Mouse (Mus musculus) right cerebral cortex, postnatal 10 days (tissue): ENCODE data around the gene Gpr15.
A peak's percentile ranks its signal among the peaks of the same experiment; 100 is the strongest.

ENCODE experiments used
- DNase-seq, 2 experiments: peaks; one replicate each; pipeline ENCODE4 v3.0.0; 2021; ENCODE audit warnings: low spot score in 2 of 2

The Gpr15 gene

DNA sequence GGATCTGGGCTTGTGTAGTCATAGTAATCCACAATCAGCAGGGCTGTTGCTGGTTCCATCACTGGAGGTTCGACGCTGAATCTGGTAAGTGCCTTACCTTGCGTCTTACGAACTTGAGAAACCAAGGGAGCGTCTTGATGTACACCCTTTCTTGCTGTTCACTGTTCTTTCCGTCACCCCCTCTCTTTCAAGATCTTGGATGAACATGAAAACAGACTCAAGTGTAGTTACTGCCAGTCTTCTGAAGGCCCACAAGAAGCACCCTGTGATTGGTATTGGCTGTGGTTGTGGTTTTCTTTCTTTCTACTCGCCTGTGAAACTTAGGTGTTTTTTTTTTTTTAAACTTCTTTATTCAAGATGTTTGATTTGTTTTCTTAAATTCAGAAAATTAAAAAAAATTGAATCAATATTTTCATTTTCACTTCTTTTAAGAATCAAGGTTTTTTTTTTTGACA, at the start of gene Gpr15:
Gpr15 (minus strand) TSS at position 405 of the 455 bp plus-strand sequence.
- DNase-seq, result no peak

DNA sequence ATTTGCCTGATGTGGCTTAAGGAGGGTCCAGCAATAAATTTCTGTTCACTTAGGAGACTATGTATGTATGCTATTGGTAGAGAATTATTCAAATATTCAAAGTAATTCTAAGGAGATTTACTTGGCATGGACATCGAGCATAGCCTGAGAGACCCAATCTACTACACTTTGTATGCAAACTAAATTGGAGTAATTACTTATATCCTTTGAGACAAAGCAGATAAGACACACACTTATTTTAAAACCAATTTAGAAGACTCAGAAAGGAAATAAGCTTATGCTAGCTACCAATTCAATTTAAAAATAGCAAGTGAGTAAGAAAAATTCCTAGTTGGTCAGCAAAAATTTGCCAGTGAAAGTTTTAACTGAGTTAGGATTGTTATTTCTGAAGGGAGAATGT, 44.2 kb upstream of the Gpr15 start, which contains the start of gene Olfr172:
Olfr172 (minus strand) TSS at position 101 of the 400 bp plus-strand sequence.
- no peak for DNase-seq

DNA sequence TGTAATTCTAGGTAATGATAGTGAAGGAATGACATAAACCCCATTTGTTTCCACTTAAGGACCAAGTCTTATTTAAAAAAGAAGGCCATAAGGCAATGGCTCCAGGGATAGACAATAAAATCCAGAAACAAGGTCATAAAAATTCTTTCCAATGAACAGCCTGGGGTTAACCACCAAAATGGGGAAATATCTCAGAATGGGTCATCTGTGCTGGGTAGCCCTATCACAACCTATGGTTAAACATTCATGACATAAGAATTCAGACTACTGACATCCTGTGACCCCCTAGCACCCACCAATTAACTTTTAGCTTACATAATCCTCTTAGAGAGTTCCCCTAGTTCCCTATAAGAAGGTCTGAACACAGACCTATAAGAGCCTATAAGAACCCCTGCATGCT, 37.3 kb upstream of the Gpr15 start:
- DNase-seq, result no peak

DNA sequence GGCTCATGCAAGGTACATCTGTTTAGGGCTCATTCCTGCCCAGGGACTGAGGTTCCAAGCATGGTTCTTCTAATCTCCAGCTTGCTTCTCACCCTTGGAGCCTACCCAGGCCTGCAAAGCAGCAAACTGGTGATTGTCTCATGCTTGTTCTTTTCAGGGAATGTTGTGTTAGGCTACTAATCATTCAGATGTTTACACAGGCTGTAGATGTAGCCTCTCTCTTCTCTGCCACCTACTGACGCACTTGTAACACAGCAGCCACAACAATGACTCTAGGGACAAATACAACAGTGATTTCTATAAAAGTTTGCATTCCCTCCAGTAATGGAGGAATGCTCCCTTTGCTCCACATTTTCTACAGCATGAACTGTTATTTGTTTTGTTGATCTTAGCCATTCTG, 32.4 kb upstream of the Gpr15 start:
- DNase-seq, result no peak

DNA sequence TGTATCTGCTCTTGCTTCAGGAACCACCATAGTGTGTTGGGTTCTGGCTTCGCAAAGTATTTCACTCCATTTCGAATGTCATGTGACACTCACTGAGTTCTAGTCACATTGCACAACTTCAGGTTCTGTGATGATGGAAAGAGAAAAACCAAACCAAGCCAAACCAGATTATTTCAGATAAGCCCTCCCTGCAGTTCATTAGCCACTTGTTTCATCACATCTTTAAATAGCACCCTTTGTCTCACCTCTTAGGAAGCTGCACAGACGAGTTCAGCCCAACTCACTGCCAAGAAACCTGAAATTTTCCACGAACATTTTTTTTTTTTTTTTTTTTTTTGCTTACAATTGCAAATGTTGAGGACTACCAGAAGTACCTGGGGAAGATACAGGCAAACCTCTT, 27.8 kb upstream of the Gpr15 start:
- DNase-seq, result no peak

DNA sequence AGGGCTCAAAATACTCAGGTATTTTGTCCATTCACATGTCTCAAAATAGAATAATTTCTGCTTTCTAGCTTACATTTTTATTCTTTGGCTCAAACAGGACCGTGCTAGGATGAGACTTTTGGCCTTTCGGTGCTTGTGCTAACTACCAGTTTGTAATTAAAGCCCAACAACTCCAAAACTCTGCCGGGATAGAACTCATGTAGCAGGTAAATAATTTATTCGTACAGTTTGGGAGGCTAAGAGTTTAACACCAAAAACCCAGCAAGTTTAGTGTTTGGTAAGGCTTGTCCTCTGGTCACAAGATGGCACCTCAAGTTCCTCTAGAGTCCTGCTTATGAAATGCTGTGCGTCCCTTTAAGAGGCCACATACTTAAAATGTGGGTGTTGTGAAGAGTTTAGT, 21.9 kb upstream of the Gpr15 start:
- DNase-seq, result no peak

DNA sequence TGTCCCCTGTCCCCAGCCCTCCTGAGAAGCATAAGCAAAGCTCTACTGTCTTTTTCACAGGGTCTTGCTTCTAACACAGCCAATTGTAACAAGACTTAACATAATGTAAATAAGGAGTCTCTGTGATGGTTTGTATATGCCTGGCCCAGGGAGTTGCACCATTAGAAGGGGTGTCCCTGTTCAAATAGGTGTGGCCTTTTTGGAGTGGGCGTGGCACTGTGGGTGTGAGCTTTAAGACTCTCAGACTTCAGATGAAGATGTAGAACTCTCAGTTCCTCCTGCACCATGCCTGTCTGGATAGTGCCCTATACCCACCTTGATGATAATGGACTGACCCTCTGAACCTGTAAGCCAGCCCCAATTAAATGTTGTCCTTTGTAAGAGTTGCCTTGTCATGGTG, 19.9 kb upstream of the Gpr15 start:
- DNase-seq, result no peak

DNA sequence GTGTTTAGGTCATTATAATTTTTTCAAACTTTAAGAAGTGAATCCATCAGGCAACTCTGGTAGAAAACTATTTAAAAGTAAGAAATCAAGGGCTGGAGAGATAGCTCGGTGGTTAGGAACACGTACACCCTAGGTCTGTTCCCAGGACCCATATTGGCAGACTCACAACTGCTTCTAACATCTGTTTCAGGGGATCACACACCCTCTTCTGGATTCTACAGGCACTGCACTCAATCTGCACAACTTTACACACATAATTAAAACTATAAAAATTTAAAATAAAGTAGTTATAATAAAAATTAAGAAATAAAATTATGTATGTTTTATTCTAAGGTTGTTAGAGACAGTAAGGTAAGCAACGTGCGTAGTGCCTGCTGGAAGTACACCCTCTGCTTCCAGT, 19.3 kb upstream of the Gpr15 start:
- no peak for DNase-seq

DNA sequence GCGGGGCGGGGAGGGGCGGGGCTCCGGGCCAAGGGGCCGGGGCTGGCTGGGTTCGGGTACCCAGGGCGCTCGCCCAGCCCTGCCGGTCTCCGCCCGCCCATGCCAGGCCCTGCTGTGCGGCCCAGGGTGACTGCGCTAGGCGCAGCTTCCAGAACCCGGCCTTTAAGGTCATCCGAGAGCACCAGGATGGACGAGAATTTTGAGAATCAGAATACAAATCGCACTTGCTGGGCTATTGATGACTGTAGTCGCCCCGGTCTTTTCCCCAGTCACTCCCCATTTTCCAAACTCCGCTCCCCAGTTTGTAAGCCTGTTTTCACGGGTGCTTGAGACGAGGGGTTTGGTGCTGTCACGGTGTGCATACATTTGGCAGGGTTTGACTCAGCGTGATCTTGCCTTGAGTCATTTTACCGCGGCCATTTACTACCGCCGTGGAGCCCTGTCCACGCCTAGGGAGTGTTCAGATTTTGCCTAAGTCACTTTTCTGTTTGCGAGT, 9.4 kb upstream of the Gpr15 start:
- DNase-seq, result peak; percentile 42 to 46

DNA sequence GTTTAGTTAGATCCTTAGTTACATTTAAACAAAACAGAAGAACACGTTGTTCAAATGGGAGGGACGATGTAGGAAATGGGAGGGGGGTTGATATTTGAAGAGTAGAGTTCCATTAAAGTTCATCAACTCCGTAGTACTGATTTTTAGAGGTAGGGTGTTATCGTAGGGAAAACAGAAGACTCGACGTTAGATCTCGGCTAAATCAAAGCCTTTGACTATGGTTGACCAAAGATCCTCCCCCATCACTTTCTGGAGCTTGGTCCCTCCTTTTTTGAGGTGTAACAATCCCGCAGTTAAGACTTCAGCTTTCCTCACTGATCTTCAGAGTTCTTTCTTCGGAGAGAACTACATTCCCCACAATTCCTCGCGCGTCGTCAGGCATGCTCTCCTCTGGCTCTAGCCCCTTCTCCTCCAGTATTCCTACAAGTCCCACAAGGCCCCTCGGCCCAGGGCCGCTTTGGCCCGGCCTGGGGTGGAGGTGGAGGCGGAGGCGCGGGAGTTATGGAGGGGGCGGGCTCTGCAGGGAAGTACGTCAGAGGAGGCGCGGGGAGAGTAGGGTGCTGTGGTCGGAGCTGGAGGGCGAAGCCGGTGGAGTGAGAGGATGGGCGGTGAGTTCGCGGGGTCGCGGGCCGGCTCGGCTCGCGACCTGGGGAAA, 8.7 kb upstream of the Gpr15 start, which contains the start of gene Cldnd1:
Cldnd1 (plus strand) TSS at position 434 of the 655 bp plus-strand sequence.
- DNase-seq, result peak; percentile 97

DNA sequence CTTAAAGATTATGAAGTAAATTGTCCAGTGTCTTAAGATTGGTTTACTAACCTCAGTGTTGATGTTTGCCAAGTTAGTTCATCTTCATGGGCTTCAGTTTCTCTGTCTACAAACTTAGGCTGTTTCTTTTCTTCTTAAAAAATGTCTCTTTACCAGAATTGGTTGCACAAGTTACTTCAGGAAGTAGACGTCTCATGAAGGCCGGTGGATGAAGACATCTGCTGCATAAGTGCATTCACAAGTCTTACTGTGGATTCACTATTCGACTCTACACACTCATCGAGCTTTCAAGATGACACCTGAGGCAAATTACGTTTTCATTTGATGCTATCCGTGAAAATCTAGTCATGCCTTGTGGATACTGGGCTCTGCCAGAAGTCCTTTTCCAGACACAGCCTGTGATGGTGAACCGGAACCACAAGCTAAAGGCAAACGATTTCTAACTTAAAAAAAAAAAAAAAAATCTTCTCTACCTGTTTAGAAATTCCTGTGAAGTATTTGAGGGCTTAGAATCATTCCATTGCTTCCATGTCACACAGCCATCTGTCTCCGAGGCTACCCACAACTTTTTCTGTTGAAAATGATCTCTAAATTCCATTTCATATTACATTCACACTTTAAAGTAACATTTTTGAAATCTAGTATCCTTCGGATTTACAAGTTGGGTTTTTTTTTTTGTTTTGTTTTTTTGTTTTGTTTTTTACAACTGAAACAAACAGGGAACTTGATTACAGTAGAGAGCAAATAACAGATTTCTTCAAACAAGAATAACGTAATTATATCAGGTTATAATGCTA, 8.0 kb upstream of the Gpr15 start:
- no peak for DNase-seq

DNA sequence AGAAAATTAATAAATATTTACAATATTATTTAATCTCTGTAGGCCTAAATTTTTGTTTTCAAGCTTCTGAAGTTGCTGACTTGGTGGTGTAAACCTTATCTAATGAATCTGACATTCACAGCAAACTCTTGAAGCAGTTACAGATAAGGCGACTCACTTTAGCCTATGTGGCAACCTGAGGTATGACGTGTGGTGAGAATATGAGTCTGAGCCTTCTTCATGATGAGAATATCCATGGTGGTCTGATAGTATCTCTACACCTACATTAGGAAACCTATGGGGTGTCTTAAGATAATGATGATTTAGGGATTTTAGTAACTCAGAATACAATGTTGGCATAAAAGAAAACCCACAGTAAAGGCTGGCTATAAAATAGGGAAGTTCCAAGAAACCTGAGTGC, 3.4 kb upstream of the Gpr15 start:
- no peak for DNase-seq

DNA sequence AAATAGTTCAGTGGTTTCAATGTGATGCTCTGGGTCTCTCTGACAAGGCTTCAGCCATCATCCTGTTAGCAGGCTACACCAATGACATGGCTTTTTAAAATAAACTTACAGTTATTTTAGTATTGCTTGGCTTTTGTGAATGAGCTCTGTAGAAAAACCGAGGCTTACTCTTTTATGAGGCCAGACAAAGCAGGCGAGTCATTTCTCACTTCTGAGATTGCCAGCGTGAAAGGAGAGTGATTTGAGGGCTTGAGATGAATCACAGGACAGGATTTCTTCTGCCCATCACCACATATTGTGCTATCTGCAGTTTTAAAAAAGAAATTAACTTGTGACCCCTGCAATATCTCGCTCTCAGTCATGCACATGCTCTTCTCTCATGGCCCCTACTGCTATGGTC, 3.9 kb downstream of the Gpr15 start:
- DNase-seq, result no peak

DNA sequence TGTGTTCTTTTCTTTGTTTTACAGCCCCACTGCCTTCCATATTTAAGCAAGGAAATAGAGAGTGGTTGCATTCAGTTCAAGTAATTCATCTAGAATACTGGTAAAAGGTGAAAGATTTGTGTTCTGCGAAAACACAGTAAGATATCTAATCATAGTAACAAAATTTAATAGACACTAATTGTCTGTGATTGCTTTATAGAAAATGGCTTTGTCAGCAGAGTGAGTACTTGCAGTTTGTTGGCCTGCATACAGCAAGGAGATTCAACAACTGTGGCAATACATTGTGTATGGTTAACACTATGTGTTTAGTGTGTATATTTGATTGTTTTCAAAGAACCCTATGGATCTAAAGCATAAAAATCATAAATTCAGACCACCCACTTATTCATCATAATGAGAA, 5.7 kb downstream of the Gpr15 start:
- no peak for DNase-seq

DNA sequence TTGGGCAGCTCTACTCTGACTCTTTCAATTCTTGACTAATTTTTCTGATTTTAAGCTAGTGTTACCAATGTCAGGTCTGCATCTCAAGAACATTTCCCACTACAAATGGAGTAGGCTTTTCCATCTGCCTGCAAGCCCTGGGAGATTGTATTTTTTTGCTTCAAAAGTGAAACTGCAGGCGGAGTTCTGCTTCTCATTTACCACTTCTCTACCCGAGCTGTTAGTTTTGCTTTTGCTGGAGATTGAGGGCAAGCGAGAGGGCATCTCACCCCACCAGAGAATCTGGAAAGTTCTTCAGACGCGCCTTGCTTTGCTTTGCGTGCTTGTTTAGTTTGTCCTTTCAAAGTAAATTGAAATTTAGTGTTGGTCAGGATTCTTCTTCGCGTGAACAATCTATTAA, 6.6 kb downstream of the Gpr15 start:
- no peak for DNase-seq

DNA sequence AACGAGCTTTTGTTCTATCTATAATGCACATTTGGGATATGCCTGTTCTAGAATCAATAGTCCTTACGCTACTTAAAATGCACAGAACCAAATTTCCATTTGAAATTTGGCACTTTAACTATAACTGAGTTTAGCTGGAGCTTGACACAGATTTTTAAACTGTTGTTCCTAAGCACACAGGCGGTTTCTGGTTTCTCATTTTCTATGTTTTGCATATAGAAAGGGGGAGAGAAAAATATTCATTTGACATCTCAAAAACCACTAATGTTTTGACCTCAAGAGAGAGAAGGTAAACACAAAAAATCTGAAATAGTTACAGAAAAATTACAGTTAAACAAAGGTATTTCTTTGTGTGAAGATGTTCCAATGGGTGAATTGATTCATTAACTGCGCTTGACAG, 9.3 kb downstream of the Gpr15 start:
- no peak for DNase-seq

DNA sequence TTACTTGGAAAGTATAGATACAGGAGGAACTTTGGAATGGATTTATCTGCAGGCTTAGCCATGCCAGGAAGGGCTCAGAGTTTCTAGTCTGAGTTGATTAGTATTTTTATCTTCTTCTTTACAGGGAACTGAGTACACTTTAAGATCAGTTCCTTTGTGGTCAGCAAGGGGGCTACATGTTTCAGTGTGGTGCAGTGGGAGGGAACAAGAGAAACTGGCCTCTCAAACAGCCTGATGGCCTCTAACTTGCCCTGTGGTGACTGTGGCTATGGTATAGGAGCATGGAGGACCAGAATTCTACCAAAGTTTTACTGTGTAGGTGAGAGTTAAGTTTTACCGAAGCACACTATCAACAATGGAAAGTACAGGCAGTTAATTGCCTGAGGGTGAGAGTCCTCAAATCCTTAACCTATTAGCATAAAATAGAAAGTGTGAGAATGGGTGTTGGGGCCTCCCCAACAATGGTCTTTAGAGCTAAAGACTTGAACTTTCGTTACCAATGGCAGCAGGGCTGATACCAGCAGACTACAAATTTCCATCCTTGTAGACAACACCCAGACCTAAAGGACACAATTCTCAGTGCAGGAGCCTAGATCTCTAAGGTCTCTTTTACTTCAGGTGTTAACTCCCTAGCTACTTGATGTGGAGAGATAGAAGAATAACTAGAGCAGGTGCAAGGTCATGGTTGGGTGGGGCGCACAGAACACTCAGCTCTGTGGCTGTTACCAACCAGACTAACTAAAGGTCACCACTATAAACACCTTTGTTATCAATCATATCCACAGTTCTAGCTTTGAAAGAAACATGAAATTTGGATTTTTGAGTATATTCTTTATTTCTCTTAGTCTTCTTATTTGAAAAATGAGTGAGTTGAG, 10.0 kb downstream of the Gpr15 start:
- no peak for DNase-seq

DNA sequence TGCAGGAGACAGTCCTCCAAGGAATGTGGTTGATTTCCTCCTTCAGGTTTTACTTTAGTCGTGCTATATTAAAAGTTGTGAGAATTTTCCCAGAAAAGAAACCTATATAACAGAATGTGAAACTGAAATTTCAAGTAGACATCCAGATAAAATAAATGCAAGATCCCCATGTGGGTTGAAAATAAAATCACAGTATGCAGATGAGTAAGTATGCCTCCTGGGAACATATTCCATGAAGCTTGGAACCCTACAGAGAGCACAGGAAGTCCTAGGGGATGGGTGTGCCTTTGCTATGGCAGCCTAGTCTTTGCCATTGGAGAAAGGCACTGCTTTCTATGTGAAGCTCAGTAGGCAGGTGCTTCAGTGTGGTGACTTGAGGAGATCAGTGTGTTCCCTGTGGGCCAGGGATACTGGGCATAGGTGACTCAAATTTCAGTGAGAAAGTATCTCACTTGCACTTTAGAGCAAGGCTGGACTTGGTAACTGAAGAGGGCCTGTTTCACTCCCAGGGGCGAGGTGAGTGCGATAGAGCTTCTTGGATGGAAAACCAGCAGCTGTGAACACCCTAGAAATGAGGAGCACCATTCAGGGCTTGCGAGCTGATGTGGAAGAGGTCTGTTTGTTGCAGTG, 11.5 kb downstream of the Gpr15 start:
- DNase-seq, result no peak

DNA sequence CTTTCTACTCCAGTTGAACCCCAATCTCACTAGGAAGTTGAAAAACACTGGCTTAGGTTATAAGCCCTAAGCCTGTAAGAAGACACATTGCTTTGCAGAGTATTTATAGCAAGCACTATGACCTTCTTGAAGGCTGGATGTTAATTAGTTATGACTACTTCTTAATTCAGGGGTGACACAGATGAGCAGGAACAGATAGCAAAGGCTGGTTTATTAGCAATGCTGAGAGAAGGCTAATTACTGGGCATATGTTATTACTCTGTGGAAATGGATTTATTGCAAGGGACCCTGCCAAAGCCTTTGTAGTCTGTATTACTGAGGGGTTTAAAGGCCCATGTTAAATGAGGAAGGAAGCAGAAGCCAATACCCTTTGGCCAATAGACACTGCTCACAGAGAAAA, 13.9 kb downstream of the Gpr15 start:
- no peak for DNase-seq

DNA sequence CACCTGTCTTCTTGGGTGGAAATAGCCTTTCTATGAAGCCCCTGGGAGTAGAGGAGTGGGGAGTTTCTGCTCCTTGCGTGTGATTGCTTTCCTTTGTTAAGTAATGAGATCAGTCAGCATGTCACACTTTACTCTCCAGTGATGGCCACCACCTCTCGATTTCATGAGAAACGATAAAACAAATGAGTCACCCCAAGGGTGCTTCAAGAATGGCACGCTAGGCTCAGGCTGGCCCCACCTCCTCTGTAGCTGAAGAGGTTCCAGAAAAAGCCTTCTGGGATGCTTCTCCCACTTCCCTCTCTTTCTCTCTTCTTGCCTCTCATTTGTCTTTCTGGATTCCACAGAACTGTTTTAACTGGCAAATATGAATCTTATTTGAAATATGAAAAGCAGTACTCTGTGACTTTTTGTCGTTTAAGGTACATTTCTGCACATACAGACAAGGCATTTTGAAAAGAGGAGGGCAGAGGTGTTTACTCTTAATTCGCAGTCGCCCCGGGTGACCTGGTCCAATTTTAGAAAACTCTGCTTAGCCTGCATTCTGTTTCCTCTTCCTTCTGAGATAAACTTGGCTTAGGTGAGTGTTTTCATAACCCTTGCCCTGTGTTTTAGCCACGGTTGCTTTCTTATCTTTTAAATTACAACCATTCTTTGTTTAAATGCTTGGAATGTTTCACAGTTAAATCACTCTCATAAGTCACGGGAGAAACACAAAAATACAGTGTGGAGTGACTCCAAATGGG, 15.3 kb downstream of the Gpr15 start:
- DNase-seq, result no peak
